Mouse (Mus musculus) layer of hippocampus, adult 9-11 months (tissue): ENCODE measurements around the gene Slc25a15.

Source experiments
- DNase-seq: peaks from one replicate; pipeline ENCODE4 v3.0.0; 2022

Gene Slc25a15

DNA sequence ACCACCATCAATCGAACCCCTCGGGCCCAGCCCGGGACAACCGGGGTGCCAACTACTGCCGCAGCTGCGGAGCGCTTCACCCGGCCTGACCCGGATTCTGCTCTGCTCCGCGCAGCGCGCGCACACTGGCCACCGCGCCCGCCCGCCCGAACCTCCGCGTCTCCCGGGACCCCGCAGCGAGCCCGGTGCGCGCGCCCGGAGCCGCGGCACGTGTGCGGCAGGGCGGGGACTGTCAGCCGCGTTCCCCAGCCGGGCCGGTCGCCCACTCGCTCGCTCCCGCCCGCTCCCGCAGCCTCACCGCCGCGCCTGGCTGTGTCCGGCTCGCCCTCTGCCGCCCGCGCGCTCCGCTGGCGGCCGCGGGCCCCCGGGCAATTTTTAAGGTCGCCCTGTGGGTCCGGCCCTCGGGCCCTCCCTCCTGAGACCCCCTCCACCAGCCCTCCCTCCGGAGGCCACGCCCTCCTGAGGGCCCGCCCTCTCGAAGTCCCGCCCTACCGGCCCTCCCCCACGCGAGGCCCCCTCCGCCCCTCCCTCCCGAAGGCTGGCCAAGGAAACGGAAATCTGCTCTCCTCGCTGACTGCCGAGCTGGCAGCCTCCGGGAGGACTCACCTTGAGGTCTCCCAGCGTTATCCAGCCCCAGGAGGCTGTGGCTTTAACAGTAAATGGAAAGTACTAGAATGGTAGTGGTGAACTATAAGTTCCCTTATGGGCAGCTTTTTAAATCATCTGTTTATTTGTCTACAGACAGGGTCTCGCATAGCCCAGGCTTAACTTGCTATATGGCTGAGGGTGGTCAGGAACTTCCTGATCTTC, at the start of gene Slc25a15:
TSS of gene Slc25a15 (minus strand) at position 456 of the 810 bp plus-strand sequence.
- DNase-seq = peak; percentile 83

DNA sequence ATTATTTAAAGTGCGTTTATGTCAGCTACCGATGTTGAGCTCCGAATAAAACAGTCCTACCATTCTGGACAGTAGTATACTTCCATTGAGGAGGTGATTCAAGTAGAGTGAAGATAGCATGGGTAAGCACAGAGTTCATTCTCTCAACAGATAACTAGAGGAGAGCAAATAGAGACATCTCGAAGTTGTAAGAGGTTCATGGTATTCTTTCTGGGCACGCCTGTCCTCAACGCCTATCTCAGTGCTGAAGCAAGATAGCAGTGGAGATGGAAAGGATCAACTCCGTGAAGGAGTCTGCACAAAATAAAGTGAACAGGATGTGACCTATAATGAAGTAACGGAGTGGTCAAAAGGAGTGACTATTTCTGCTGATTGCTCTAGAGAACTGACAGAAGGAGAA, 13.6 kb upstream of the Slc25a15 start:
- DNase-seq = no peak

DNA sequence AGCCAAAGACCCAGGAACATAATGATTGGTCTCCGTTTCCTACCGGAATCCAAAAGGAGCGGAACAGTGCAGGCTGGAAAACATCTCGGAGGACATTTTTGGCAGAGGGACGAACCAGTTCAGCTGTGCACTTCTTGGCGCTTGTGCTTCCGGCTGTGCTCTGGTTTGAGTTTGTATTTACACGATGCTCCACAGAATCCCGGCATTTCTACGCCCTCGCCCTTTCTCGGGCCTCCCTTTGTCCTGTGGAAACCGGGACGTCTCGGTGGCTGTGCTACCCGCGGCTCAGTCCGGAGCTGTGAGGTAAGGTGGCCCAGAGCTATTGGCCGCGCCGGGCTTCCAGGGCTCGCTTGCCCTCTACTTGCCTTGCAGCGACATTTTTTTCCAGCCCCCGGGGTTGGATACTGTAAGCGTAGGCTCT, 12.9 kb upstream of the Slc25a15 start, which contains the start of gene Mrps31:
TSS of gene Mrps31 (plus strand) at position 80 of the 421 bp plus-strand sequence.
- DNase-seq = peak; percentile 83

DNA sequence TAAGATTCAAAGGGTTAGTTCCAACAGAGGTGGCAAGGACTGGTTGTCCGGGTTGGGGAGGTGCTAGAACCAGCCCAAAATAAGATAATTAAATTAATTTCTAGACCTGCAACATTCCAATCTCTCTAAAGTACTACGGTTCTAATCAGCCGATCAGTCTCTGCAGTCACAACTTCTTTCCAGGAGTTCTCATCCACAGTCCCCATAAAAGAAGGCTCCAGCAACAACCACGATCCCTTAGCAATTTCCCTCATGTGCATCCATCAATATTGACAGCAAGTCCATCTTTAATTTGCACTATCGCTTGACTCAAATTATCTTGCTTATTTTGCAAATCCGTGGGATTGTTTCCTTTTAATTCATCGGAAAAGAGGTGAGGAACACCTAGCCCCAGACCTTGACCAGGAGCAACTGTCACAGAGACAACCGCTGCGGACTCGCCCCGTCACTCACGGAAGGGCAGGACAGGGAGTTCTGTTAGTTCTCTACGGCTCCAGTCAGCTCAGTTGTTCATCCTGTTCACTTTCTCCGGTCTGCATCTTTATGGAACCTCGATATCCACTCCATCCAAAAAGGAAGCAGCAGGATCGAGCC, 12.4 kb upstream of the Slc25a15 start:
- DNase-seq = no peak

DNA sequence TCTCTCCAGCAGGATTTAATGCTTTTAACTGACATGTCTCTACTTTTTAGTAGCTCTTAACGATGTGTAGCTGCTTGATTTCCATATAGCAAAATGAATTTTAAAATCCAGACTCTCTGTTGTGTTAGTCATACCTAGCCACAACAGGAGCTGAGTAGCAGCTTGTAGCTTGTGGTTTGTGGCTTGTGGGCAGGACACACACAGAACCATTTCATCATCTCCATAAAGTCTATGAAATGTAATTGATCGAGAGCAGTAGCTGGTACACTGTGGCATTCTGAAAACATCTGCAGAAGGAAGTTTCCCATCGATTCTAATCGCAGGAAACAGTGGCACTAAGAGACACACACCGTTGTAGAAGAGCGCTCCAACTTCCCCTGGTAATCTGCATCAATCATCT, 7.3 kb upstream of the Slc25a15 start:
- DNase-seq = no peak

DNA sequence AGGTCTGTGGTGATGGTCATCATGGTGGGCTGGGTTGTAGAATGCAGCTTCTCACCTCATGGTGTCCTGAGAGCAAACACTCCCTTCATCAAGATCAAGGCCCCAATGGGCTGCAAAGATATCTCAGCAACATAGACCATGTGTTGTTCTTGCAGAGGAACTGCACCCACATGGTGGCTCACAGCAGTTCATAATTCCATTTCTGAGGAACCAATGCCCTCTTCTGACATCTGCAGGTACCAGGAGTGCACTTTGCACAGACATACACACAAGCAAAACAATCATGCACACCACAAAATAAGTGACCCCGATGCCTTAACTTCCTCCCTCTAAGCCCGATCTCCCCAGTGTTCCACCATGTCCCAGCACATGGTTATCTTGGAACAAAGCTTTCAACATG, 4.8 kb upstream of the Slc25a15 start:
- DNase-seq = no peak

DNA sequence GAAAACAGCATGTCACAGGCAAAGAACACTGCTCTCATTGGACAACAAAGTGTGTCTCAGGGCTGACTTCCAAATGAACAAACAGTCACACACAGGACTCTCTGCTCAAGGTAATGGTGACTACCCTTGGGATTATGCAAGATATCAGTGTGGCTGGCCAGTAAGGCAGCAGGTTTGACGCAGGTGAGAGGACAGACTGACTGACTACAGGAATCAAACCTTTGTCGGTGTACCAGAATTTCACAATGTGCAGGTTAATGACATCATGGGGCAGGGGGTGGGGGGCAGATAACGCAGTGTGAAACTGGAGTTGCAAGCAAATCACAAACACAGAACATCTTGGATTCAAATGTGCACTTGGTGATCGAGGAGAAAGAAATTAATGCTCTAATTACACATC, 2.2 kb upstream of the Slc25a15 start:
- DNase-seq = no peak

DNA sequence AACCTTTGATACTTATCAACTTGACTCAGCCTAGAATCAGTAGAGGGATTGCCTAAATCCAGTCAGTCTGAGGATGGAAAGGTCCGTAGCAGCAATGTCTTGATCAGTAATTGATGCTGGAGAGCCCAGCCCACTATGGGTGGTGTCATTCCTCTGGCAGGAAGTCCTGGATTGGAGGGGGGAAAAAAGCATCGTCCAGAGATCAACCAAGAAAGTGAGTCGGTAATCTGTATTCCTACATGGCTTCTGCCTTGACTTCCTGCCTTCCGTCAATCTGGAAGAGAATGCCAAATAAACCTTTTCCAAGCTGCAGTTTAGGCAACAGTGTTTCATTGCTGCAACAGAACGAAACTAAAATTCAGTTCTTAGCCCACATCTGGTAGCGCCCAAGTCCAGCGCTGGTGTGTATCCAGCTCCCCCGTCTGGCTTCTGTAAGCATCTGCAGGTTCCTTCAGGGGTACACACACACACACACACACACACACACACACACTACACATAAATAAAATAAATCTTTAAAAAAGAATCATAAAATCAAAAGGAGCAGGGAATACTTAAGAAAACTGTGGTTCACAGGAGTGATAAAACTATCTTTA, 986 bp upstream of the Slc25a15 start:
- no peak for DNase-seq

DNA sequence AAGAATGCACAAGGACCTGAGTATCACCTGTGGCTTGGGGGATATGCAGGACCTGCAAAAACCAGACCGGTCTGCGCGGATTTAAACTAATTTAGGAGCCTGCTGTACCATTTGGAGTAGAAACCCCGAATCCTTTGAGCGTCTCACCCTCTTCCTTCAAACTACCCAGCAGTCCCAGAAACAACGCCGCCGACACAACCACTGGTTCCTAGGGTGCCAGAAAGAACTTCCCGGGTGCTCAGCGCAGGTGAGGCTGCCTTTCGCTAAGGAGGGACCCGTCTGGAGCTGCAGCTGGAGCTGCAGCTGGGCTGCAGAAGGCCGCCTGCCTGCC, 621 bp downstream of the Slc25a15 start:
- no peak for DNase-seq

DNA sequence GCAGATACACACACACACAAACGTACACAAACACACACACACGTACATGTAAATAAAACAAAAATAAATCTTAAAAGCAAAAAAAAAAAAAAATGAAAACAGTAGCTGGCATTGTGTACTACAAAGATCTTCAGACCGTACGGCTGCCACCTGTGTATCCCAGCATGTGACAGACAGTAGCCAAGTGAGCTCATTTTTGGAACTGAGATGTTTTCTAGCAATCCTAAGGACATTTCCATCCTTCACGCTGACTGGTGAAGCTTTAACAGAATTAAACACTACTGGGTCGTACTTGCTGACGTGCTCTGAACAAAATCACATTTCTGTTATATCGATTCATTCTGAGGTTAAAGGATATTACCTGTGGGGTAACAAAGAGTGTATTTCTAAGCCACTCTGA, 3.1 kb downstream of the Slc25a15 start:
- DNase-seq = no peak

DNA sequence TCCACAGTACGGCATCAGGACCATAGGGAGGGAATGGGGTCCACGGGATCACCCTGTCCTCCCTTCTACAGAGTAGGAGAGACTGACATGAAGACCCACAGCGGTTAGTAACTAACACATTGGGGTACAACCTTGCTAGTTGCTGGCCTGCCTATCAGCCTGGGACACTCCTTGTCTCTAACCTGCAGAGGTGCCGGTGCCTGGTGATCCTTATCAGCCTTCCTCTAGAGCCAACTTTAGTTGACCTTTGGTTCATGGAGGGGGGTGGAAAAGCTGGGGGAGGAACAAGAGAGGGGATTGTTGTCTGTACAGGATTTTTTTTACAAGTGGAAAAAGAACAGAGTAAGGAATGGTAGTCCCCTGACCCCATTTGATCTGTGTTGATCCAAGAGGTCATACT, 3.9 kb downstream of the Slc25a15 start:
- DNase-seq = no peak

DNA sequence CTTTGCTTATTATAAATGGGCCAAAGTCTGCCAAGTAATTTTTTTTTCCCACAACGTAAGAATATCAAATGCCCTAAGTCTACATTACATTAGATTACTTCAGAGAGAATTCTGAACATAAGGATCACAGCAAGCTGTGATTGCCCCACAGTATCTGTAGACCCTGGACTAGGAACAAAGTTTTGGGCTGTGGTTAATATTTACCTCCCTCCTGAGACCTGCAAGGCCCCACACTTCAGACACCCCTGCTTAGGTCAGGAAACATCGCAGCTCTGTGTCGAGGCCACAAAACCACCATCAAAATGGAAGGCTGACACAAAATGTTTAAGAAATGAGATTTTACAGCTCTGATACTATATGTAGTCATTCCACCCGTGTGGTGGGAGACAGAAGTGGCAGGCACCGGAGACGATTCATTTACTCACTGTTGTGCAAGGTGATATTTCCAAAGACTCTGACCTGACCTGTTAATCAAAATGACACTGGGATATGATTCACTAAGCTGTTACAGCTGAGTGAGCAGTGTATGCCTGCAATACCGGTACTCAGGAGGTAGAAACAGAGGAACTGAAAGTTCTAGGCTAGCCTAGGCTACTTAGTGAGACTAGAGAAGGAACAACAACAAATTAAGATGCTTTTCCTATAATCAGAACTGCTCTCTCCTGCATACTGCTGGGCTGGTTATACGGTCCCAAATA, 7.5 kb downstream of the Slc25a15 start:
- no peak for DNase-seq

DNA sequence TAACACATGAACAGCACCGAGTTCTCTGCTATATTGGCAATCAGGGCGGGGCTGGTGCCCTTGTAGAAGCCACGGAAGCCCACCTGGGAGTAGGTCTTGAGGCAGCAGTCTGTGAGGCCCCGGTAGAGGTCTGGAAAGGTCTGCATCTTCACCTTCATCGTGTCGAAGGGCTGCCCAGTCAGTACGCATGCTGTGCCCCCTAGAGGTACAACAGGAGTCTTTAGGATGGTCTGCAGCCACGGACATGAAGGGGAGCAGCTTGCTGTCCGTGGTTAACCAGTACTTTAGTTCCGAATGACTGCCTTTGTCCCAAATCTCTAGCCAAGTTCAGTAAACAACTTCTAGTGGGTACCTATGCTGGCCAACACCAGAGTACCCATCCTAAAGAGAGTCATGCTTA, 8.5 kb downstream of the Slc25a15 start:
- no peak for DNase-seq

DNA sequence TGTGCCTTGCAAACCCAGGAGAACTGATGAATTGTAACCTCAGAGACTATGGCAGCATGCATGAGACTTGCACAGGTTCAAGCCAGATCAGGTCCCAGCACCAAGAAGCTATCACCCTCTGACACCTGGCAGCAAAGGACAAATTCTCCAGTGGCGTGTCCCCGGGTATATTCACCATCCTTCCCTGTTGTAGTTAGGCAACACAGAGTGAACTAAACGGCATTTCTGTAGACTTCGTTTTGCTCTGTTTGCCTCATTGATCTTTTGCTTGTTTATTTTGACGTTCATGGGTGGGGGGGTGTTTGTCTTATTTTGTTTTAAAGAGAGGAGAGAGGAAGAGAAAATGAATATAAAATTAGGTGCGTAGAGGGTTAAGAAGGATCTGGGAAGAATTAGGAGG, 13.2 kb downstream of the Slc25a15 start:
- DNase-seq = no peak

DNA sequence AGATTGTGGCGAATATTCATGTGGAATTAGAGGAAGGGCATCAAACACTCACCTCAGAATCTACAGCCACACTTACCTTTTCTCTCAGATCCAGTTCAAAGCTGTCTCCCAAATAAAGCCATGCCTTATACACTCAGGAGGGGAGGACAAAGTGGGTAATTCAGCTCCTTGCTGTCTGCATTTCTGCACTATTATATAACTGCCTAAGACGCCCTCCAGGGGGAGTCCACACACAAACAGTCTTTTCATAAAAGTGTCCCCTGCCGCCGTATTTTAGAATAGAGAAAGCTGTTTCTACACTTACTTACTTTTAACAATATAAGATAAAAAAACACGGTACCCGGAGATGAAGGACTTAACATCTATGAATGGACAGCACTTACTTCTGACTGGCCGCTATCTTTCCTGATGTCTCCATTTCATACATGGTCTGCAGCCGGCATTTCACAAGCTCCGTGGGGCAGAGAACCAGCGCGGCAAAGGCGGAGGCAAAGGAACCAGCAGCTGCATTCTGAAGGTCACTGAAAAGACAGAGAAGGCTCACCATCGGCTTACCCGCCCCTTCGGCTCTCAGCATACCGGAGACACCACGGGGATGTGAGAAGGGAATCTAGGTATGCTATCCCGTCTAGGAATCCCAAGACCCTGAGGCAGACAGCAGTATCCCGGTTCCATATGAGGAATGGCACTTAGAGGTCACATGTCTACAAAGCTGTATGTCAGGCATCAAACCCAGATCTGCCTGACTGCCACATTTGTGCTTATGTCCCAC, 15.4 kb downstream of the Slc25a15 start:
- no peak for DNase-seq

DNA sequence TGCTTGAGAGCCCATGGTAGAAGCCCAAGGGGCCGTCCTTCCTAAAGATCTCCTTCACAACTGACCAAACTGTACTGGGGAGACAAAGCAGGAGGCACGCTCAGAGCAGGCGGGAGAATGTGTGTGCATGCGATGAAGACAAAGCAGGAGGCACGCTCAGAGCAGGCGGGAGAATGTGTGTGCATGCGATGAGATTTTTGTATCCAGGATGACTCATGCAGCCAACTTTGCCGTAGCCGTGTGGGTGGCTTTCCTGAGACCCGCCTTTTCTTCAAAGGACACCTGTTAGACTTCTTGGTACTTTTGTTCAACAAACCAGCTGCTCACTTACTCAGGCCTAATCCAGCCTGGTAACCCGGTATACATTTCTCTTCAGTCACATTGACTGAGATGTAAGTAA, 17.5 kb downstream of the Slc25a15 start:
- no peak for DNase-seq

DNA sequence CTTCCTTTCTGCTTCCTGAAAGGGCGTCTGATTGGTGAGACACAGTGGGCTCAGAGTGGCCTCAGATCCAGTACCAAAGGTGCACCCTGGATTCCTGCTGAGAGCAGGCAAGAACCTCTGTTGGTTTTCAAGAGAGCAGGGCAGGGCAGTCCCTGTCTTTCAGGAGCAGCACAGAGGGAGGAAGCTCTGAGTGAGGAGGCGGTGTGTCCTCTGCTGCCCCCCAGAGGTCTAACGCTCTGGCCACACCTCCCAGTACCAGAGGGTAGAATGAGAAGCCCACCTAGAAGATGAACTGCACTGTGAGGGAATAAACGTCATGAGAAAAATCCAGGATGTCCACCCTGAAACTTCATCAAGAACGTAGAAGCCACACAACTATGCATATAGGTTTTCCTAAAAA, 21.5 kb downstream of the Slc25a15 start:
- no peak for DNase-seq

DNA sequence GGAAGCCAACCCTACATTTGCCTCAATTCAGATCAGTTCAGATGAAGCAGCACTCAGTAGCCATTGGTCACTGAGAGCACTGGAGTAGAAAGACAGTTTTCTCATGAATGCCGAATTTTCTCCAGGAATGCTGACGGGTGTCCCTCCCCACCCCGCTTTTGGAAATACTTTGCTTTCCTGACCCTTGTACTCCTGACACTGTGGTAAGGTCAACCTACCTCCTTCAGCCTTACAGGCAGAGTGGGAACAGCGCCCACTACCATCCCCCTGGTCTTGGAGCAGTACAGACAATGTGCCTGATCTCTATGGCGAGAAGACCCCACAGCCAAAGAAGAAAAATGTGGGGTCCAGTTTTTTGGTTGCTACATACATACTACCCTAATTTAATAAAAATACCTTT, 22.1 kb downstream of the Slc25a15 start:
- no peak for DNase-seq

DNA sequence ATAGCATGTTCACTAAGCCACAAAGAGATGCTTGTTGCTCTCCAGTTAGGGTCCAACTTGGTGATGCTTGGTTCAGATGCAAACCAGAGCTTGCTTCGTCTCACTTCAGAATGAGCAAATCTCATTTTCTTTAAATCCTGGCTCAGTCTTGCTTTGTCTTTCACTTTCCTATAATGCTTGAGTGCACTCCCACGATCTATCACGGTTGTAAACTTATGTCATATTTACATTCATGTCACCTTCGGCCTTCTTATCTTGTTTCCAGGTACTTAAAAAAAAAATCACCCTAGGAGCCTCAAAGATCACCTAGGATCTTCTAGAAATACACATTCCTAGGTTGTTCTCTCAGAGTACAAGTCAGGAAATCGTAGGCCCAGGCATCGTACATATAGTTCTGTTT, 38.5 kb downstream of the Slc25a15 start:
- no peak for DNase-seq

DNA sequence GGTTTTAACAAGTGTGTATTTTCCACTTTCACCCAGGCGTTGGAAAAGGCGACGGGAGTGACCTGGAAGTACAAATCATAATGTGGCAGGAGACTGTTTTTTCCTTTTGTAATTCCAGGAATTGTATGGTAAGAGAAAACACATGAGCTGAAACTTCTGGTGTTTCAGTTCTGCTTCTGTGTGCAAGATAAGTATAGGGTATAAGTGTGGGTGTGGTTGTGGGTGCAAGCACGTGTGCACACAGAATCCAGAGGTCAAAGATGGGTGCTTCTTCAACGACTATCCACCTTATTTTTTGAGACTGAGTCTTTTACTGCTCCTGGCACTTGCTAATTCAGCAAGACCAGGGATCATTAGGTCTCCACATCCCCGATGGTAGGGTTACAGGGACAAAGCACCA, 39.0 kb downstream of the Slc25a15 start:
- DNase-seq = no peak

DNA sequence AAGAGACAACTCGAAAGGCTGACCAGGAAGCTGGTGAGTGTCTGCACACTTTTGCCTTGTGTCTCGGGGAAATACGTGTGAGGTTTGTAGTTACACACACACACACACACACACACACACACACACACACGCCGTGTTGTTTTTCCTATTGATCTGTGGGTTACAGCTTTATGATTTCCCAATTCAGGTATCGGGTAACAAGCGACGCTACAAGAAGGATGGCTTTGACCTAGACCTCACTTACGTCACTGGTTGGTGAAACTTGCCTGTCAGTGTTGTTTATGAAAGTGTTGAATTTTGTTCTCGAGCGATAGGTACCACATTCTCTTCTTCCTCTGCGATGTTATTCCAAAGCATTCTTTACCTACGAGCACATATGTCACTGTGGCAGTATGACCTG, 63.0 kb downstream of the Slc25a15 start:
- DNase-seq = no peak
